Mouse (Mus musculus) lung, postnatal 10 days (tissue): ENCODE measurements around the gene Prrg4.
A peak's percentile ranks its signal among the peaks of the same experiment; 100 is the strongest.
"Not testable (repeated sequence)": the region's sequence is repeated elsewhere in the genome, so short reads cannot be mapped to it uniquely, and the experiment has no call there.

ENCODE experiments used
- DNase-seq: peaks from one replicate; pipeline ENCODE4 v3.0.0; 2021

Prrg4 gene

DNA sequence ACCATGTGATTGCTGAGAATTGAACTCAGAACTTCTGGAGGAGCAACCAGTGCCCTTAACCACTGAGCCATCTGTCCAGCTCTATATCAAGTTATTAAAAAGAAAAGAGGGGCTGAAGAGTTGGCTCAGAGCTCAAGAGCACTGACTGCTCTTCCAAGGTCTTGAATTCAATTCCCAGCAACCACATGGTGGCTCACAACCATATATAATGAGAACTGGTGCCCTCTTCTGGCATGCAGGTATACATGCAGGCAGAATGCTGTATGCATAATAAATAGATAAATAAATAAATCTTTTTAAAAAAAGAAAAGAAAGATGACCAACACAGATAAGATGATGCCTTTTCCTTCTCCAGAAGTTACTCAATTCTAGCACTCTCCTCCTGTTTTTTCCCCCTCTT, 8.7 kb downstream of the Prrg4 start:
- DNase-seq: no peak

DNA sequence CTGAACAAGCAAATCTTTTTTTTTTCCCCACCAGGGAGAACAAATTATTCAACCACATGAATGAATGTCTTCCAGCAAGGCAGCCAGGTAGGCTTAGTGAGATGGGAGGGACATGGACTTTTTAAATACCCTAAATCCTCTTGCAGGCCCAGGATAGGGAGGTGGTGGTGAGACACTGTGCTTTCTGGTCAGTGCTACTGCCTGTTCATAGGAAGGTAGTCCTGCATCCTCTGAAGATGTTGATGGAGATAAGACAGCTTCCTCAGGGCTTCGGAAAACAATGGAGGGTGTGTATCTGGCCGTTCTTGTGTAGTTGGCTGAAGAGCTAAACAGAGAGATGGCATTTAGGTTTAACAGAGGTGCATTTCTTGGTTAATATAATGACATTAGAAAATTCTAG, 17.2 kb downstream of the Prrg4 start:
- DNase-seq: no peak

DNA sequence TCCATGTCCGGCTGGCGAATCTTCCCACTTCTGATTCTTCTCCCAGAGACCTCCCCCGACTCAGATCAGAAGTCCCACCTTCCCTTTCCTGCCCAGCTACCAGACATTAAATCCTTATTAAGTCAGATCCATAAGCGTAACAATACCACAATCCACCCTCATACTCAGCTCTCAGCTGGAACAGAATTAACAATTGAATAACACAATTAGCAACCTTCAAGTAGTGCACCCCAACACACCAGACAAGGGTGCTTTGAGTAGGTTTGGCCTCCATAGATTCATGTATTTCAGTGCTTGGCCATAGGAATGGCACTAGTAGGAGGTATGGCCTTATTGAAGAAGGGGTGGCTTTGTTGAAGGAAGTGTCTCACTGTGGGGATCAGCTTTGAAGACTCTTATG, 23.5 kb downstream of the Prrg4 start:
- no peak for DNase-seq

DNA sequence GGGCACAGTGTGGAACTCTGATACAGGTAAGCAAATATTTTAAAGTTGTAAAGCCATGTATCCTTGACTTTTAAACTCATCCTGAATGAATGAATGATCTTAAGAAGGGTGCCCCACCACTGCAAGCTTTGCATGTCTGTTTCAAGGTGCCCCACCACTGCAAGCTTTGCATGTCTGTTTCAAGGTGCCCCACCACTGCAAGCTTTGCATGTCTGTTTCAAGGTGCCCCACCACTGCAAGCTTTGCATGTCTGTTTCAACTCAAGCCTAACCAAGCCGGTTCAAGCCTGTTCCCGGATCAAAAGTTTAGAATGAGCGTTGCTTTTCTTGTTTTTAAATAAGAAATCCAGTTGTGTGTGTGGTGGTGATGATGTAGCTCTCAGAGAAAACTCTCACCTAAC, 30.9 kb downstream of the Prrg4 start:
- not testable (repeated sequence) for DNase-seq

DNA sequence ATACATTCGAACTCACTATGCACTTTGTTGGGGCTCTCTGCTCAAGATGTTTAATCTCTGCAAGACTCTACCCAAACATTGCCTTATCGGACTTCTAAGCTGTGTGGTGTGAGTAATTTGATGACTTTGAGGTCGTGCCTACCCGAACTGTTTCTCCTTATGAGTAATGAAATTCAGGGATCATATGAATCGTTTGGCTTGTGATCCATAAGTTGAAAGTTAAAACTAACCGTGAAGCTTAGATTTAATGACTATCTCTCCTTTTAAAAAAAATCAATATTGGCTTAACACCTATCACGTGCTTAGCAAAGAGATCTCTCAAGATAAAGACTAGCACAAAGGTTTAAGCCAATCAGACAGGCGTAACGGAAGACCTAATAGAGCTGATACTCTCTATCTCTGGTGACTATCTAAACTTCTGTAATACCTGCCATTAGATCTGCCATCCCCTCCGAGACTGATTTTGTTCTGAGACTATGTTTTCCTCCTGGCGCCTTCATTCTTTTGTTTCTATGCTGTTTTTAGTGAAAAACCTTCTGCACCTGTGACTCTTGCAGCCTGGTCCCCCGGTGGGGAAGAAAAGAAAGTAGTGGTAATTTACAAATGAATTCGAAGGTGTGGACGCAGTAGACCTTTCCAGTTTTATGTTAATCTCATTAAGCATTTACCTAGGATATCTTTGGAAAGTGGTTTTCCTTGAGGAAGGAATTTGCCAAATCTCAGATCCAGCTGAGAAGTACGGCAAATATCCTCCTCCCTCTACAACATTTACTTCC, 31.9 kb downstream of the Prrg4 start:
- DNase-seq: no peak

DNA sequence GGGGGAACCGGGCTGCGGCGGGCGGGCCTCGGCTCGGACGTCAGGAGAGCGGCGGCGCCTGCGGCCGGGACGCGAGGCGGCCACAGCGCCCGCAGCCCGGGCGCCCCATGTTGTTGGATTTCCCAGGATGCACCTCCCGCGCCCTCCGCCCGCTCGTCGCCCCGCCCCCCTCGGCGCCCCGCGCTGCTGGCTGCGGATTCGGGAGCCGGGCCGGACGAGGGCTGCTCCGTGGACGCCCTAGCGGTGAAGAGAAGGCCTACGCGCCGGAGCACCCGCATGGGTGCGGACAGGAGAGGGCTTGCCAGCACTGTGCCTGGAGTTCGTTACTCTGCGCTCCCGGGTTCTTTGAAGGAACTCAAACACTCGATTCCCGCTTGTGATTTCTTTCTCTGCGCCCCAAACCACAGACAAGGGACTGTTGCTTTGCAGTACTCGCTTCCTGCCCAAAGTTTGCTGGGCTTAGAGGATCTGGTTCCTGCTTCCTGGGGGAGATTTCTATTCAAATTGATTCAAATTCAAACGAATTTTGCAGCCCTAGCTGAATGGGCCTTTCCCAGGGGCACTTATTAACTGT, 32.7 kb downstream of the Prrg4 start:
- DNase-seq: peak; percentile 94

DNA sequence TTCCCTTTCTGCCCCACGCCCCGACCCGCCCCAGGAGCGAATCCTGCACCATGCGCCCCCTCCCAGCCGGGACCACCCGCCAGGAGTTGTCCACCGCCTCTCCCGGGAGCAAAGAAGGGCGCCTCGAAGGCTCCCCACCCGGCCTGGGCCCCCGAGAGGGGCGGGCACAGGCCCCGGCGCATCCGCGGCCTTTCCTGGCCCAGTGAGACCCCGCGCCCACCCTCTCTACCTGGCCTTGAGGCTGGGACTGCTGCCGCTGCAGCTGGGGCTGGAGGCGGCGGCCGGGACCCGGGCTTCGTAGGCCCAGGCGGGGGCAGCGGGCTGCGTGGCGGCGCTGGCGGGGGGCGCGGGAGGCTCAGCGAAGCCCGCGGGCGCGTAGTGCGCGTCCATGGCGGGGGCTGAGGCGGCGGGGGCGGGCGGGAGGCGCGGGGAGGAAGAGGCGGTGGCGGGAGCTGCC, 33.3 kb downstream of the Prrg4 start, which contains the start of gene Qser1:
Gene Qser1 (minus strand): TSS at position 390 of the 457 bp plus-strand sequence.
- no peak for DNase-seq

DNA sequence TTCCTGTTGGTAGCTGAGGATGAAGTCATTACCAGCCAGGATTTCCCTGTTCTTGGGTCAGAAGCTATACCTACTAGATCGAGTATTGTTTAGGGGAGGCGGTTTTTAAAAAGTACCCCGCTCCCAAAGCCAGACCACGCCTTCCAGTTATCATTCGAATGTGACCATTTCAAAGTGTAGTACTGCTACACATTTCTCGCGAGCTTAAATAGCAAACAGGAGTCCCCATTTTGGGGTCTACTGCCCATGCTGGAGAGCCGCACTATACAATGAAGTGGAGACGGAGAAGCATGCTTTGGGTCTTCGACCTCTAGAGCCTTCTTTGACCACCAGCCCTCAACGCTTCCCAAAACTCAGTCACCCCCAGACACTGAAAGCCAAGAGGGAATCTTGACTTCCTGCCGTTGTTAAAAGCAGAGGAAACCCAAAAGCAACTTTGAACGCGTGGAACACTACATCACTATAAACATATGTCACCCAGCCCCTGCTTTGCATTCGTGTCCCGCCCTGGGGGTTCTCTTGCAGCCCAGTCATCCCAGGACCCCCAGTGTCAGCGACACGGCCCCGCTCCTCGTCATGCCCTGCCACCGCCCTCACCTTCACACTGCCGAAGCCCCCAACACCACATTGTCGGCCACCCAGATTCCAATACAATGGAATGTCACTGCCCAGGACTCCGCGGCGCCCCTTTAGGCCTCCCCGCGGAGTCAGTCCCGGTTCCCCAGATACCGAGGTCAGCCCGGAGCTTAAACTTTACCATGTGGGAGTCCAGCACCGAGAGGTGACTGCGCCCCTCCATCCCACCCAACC, 33.9 kb downstream of the Prrg4 start:
- DNase-seq: peak; percentile 43

DNA sequence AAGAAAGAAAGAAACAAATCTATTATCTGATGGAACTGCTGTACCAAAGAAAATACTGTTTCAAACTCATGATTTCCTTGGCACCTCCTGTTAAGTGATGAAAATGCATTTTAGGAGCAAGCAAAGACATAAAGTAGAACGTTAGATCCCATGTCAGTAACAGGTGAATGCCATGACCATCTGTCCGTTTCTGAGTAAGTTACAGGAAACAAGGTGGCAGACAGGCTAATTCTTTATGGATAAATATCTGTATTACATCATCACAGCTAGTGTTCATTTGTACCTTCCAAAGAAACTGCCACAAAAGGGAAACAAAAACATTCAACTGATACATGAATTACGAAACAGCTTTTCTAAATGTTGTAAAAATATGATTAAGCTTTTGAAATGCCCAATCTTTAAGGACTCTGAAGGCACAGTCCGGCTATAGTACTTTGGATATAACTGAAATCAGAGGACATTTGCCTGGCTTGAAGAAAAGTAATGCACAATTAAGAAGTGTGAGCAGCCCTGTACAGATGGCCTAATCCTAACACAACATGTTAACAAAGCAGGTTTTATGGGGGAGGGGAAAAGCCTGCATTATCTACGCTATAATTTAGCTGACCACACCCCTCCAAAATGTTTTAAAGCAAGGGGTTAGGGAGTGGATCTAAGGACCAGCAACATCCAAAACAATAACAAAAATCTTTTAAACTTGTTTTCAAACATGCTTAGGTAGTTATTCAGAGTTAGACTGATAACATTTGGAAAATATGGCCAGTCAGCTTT, 35.3 kb downstream of the Prrg4 start:
- DNase-seq: no peak

DNA sequence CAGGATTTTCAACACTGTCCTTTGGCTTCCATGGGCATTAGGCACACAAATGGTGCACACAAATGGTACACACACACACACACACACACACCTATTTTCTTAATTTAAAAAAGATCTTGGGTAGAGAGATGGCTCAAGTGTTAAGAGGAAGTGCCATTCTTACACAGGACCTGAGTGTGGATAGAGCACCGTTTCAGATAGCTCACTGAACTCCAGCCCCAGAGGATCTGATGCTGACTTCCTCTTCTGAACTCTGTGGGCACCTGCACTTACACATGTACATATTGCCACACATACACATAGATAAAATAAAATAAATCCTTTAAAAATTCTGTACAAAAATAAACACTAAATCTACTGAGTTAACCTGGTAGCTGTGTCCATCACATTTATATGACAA, 44.2 kb downstream of the Prrg4 start:
- DNase-seq: no peak
